Mouse (Mus musculus): ENCODE measurements around the gene Nenf. TPM values are rescaled to one million over a fixed set of nuclear protein-coding genes. Genes with fewer than 3 reads are reported as not detected.
A peak's percentile ranks its signal among the peaks of the same experiment; 100 is the strongest.

The Nenf gene
- polyA plus RNA-seq, 1 experiment from 2014 or later: 125 TPM

GRCm38 (mm10) chr1:191327258-191327657 lies 9.3 kb upstream of the Nenf start:
- Histone ChIP-seq H3K36me3 (ENCODE audit: control insufficient read depth, insufficient read depth, low read length) (peaks cover 16% of the 10 kb centered on the region), H3K4me3 (replicated peaks; ENCODE audit: low read depth, low read length) (peak overlapping the region; percentile 82; the same call in 1 of the 2 replicates), H3K27me3 (ENCODE audit: control insufficient read depth, insufficient read depth, low read length) (no peaks in the 10 kb centered on the region), H3K4me1 (ENCODE audit: control insufficient read depth, insufficient read depth, low read length) (peaks cover 22% of the 10 kb centered on the region), H3K4me2 (ENCODE audit: low read length) (peak overlapping the region; percentile 82), H3K9me3 (ENCODE audit: control insufficient read depth, low read length) (no peaks in the 10 kb centered on the region), H3K9ac (replicated peaks; ENCODE audit: low read length) (no peak overlapping the region; the same call in 1 of the 2 replicates), H3K27ac (replicated peaks; ENCODE audit: low read depth, low read length) (no peak overlapping the region)
- ATAC-seq (ENCODE audit: low FRiP score, low TSS enrichment) (no peak), DNase-seq (no peak)
- WGBS: 83% methylated on average over 8 of the region's 8 CpGs

DNA sequence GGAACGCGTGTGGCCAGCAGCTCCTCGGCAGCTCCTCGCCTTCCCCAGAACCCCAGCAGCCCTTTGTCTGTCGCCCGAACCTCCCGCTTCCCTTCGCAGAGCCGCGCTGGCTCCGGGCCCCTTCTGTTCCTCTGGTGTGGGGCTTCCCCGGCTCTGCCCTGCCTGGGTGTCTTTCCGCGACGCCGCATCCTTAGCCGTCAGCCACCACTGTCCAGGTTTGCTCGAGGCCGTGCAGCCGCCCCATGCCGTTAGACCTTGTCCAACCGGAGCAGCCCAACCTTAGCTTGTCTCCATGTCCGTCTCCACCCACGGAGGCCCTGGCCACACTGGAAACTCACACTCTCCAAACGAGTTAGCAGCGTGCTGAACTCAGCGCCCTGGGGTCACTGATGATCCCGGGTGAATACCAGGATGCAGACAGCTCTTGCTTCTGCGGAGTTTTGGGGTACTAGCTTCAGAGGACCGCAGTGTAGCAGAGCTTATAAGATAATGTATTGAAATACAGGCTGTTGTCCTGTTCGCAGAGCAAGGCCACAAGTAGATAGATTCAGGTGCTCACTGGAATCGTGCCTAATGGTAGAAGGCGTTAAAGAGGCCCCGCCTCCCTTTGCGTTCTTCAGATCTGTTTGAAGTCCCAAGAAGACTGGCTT lies 8.4 kb upstream of the Nenf start:
- H3K27ac ChIP-seq (replicated peaks; ENCODE audit: low read depth, low read length): peak overlapping the region; percentile 90
- ATAC-seq (ENCODE audit: low FRiP score, low TSS enrichment) (peak; percentile 77), DNase-seq (peak; percentile 70)

GRCm38 (mm10) chr1:191325726-191326232 lies 7.8 kb upstream of the Nenf start, which contains the start of gene Tmem206:
Gene Tmem206 (plus strand): TSS chr1:191325912.
- H3K4me2 ChIP-seq (ENCODE audit: low read length): peak within 1 kb of the TSS; percentile 82
- ATAC-seq (ENCODE audit: low FRiP score, low TSS enrichment) (peak; percentile 94), DNase-seq (peak; percentile 99)
- H3K9me3 ChIP-seq (ENCODE audit: control insufficient read depth, low read length): no peaks in the 10 kb centered on the region
- peak within 1 kb of the TSS; percentile 90 for H3K27ac ChIP-seq (replicated peaks; ENCODE audit: low read depth, low read length)
- peaks cover 4% of the 10 kb centered on the region for H3K36me3 ChIP-seq (ENCODE audit: control insufficient read depth, insufficient read depth, low read length)
- H3K9ac ChIP-seq (replicated peaks; ENCODE audit: low read length): peak within 1 kb of the TSS; percentile 86
- peak within 1 kb of the TSS; percentile 82 for H3K4me3 ChIP-seq (replicated peaks; ENCODE audit: low read depth, low read length)
- H3K27me3 ChIP-seq (ENCODE audit: control insufficient read depth, insufficient read depth, low read length): no peaks in the 10 kb centered on the region
- under 1% methylated on average over 42 of the region's 42 CpGs for WGBS
- peaks cover 22% of the 10 kb centered on the region for H3K4me1 ChIP-seq (ENCODE audit: control insufficient read depth, insufficient read depth, low read length)

More for the DNA sequence above, 8.4 kb upstream of the Nenf start:
- H3K9ac ChIP-seq (replicated peaks; ENCODE audit: low read length): peak overlapping the region; percentile 86
- H3K4me2 ChIP-seq (ENCODE audit: low read length): peak overlapping the region; percentile 82
- H3K36me3 ChIP-seq (ENCODE audit: control insufficient read depth, insufficient read depth, low read length): peaks cover 7% of the 10 kb centered on the region
- peaks cover 22% of the 10 kb centered on the region for H3K4me1 ChIP-seq (ENCODE audit: control insufficient read depth, insufficient read depth, low read length)
- under 1% methylated on average over 35 of the region's 35 CpGs for WGBS
- no peaks in the 10 kb centered on the region for H3K27me3 ChIP-seq (ENCODE audit: control insufficient read depth, insufficient read depth, low read length)
- peak overlapping the region; percentile 82 for H3K4me3 ChIP-seq (replicated peaks; ENCODE audit: low read depth, low read length)
- H3K9me3 ChIP-seq (ENCODE audit: control insufficient read depth, low read length): no peaks in the 10 kb centered on the region

GRCm38 (mm10) chr1:191324733-191325590 lies 7.0 kb upstream of the Nenf start:
- 85% methylated on average over 7 of the region's 7 CpGs for WGBS
- Histone ChIP-seq H3K36me3 (ENCODE audit: control insufficient read depth, insufficient read depth, low read length) (peaks cover 3% of the 10 kb centered on the region), H3K9me3 (ENCODE audit: control insufficient read depth, low read length) (no peaks in the 10 kb centered on the region), H3K4me3 (replicated peaks; ENCODE audit: low read depth, low read length) (no peak overlapping the region), H3K9ac (replicated peaks; ENCODE audit: low read length) (0 out of 2 replicates have a peak overlapping the region, but pooled peaks have one; percentile 42), H3K4me2 (ENCODE audit: low read length) (peak overlapping the region; percentile 82), H3K4me1 (ENCODE audit: control insufficient read depth, insufficient read depth, low read length) (peaks cover 22% of the 10 kb centered on the region), H3K27ac (replicated peaks; ENCODE audit: low read depth, low read length) (peak overlapping the region; percentile 90), H3K27me3 (ENCODE audit: control insufficient read depth, insufficient read depth, low read length) (no peaks in the 10 kb centered on the region)
- ATAC-seq (ENCODE audit: low FRiP score, low TSS enrichment): no peak
- no peak for DNase-seq

GRCm38 (mm10) chr1:191323381-191323780 lies 5.4 kb upstream of the Nenf start:
- no peak for DNase-seq
- H3K9ac ChIP-seq (replicated peaks; ENCODE audit: low read length): no peak overlapping the region
- no peak overlapping the region for H3K4me2 ChIP-seq (ENCODE audit: low read length)
- H3K27ac ChIP-seq (replicated peaks; ENCODE audit: low read depth, low read length): no peak overlapping the region
- H3K27me3 ChIP-seq (ENCODE audit: control insufficient read depth, insufficient read depth, low read length): no peaks in the 10 kb centered on the region
- H3K4me1 ChIP-seq (ENCODE audit: control insufficient read depth, insufficient read depth, low read length): peaks cover 17% of the 10 kb centered on the region
- no peak overlapping the region for H3K4me3 ChIP-seq (replicated peaks; ENCODE audit: low read depth, low read length)
- no peaks in the 10 kb centered on the region for H3K9me3 ChIP-seq (ENCODE audit: control insufficient read depth, low read length)
- 89% methylated on average over 3 of the region's 3 CpGs for WGBS
- H3K36me3 ChIP-seq (ENCODE audit: control insufficient read depth, insufficient read depth, low read length): no peaks in the 10 kb centered on the region
- ATAC-seq (ENCODE audit: low FRiP score, low TSS enrichment): no peak

DNA sequence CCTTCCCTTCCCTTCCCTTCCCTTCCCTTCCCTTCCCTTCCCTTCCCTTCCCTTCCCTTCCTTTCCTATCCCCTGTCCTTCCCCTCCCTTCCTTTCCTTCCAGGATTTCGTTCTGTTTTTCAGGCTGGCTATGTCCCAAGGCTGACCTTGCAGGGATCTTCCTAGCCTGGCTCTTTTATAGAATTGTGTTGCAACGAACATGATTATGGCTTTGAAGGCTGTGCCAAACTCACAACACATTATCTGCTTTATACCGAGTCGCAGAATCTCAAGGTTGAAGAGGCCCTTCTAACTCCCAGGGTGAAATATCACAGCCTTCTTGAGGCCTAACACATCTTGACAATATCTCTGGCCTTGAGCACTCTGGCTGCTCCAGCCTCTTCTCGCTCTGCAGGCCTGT lies 692 bp upstream of the Nenf start:
- DNase-seq (no peak), ATAC-seq (ENCODE audit: low FRiP score, low TSS enrichment) (no peak)

GRCm38 (mm10) chr1:191316818-191317217 lies 1.2 kb downstream of the Nenf start:
- DNase-seq: no peak
- Histone ChIP-seq H3K9ac (replicated peaks; ENCODE audit: low read length) (peak overlapping the region; percentile 88; the same call in 1 of the 2 replicates), H3K36me3 (ENCODE audit: control insufficient read depth, insufficient read depth, low read length) (no peaks in the 10 kb centered on the region), H3K27me3 (ENCODE audit: control insufficient read depth, insufficient read depth, low read length) (no peaks in the 10 kb centered on the region), H3K27ac (replicated peaks; ENCODE audit: low read depth, low read length) (no peak overlapping the region), H3K9me3 (ENCODE audit: control insufficient read depth, low read length) (no peaks in the 10 kb centered on the region), H3K4me1 (ENCODE audit: control insufficient read depth, insufficient read depth, low read length) (peaks cover 5% of the 10 kb centered on the region; the same call in 1 of the 2 replicates), H3K4me3 (replicated peaks; ENCODE audit: low read depth, low read length) (peak overlapping the region; percentile 64; the same call in 1 of the 2 replicates), H3K4me2 (ENCODE audit: low read length) (peak overlapping the region; percentile 79)
- ATAC-seq (ENCODE audit: low FRiP score, low TSS enrichment): no peak
- 86% methylated on average over 8 of the region's 8 CpGs for WGBS

More for the DNA sequence above, 692 bp upstream of the Nenf start:
- no peaks in the 10 kb centered on the region for H3K9me3 ChIP-seq (ENCODE audit: control insufficient read depth, low read length)
- peaks cover 5% of the 10 kb centered on the region; the same call in 1 of the 2 replicates for H3K4me1 ChIP-seq (ENCODE audit: control insufficient read depth, insufficient read depth, low read length)
- H3K9ac ChIP-seq (replicated peaks; ENCODE audit: low read length): no peak overlapping the region
- H3K4me2 ChIP-seq (ENCODE audit: low read length): no peak overlapping the region
- no peaks in the 10 kb centered on the region for H3K27me3 ChIP-seq (ENCODE audit: control insufficient read depth, insufficient read depth, low read length)
- H3K27ac ChIP-seq (replicated peaks; ENCODE audit: low read depth, low read length): no peak overlapping the region
- 75% methylated on average over 5 of the region's 5 CpGs for WGBS
- H3K4me3 ChIP-seq (replicated peaks; ENCODE audit: low read depth, low read length): no peak overlapping the region
- H3K36me3 ChIP-seq (ENCODE audit: control insufficient read depth, insufficient read depth, low read length): no peaks in the 10 kb centered on the region

GRCm38 (mm10) chr1:191313926-191314325 lies 4.1 kb downstream of the Nenf start:
- no peak for DNase-seq

More at GRCm38 (mm10) chr1:191313926-191314325, 4.1 kb downstream of the Nenf start:
- Histone ChIP-seq H3K9me3 (ENCODE audit: control insufficient read depth, low read length) (no peaks in the 10 kb centered on the region), H3K27ac (replicated peaks; ENCODE audit: low read depth, low read length) (no peak overlapping the region), H3K4me1 (ENCODE audit: control insufficient read depth, insufficient read depth, low read length) (peaks cover 5% of the 10 kb centered on the region; the same call in 1 of the 2 replicates), H3K4me3 (replicated peaks; ENCODE audit: low read depth, low read length) (no peak overlapping the region), H3K27me3 (ENCODE audit: control insufficient read depth, insufficient read depth, low read length) (no peaks in the 10 kb centered on the region), H3K4me2 (ENCODE audit: low read length) (no peak overlapping the region), H3K9ac (replicated peaks; ENCODE audit: low read length) (no peak overlapping the region), H3K36me3 (ENCODE audit: control insufficient read depth, insufficient read depth, low read length) (no peaks in the 10 kb centered on the region)
- 89% methylated on average over 4 of the region's 4 CpGs for WGBS
- no peak for ATAC-seq (ENCODE audit: low FRiP score, low TSS enrichment)
